Mouse (Mus musculus) heart, postnatal 10 days (tissue): Measurements from ENCODE around the gene Cnot2. TPM values are rescaled to one million over a fixed set of nuclear protein-coding genes. Genes with fewer than 3 reads are reported as not detected.

Experiments
- DNase-seq, 2 experiments: peaks; one replicate each; pipeline ENCODE4 v3.0.0; 2021
- intact Hi-C: fragments of 180-260 bp; cut with DNase I; formaldehyde crosslinking; loops from one replicate; pipeline ENCODE4 v1.15.1; 2025
- microRNA-seq, 2 experiments: library from miRNA; unstranded; fragments of <30 nt; microRNA quantifications; one replicate each; pipeline ENCODE4 v1.2.0; 2022
- total RNA-seq, 2 experiments: library from RNA; stranded (reverse); gene quantifications; 2 replicates each; pipeline ENCODE4 v1.2.3; 2021

The Cnot2 gene
- total RNA-seq, 2 experiments from 2014 or later, result 58.5 to 66.3 TPM

GRCm38 (mm10) chr10:116444371-116444770 lies 136.9 kb downstream of the Cnot2 start:
- DNase-seq, result no peak
- intact Hi-C loops, result no loop called here

- no peak for DNase-seq
- intact Hi-C loops, result no loop called here
Observed at GRCm38 (mm10) chr10:116440946-116441345, 140.4 kb downstream of the Cnot2 start.

- no peak for DNase-seq
- intact Hi-C loops, result no loop called here
Observed at GRCm38 (mm10) chr10:116440088-116440487, 141.2 kb downstream of the Cnot2 start.

- intact Hi-C loops, result no loop called here
- DNase-seq, result no peak
Observed at GRCm38 (mm10) chr10:116435455-116435854, 145.9 kb downstream of the Cnot2 start.

Small RNA genes lying within 50 kb of the gene (microRNA-seq; reads per million reads assigned to microRNA genes)
- 0 reads per million in 2 experiments for gene Gm25190

Other genes with a start within 250 kb of the Cnot2 start
- gene Kcnmb4, start 107.6 kb downstream of the Cnot2 start, total RNA-seq, result 1 to 10 TPM; 2.0 to 2.7 TPM